Mouse (Mus musculus): ENCODE results near the gene Slc37a4.

- TF ChIP-seq EP300 (IDR thresholded peaks at IDR 0.05; ENCODE audit: low read depth) (no peak), CTCF (IDR thresholded peaks at IDR 0.05; ENCODE audit: low read depth) (peak; percentile 9; the same call in 1 of the 2 replicates)
These were observed 32.2 kb upstream of the Slc37a4 start for GRCm38 (mm10) chr9:44364480-44364879.

Measured in heart, postnatal 0 days (tissue).